Mouse (Mus musculus): ENCODE results near the gene Snrpd2.

DNA sequence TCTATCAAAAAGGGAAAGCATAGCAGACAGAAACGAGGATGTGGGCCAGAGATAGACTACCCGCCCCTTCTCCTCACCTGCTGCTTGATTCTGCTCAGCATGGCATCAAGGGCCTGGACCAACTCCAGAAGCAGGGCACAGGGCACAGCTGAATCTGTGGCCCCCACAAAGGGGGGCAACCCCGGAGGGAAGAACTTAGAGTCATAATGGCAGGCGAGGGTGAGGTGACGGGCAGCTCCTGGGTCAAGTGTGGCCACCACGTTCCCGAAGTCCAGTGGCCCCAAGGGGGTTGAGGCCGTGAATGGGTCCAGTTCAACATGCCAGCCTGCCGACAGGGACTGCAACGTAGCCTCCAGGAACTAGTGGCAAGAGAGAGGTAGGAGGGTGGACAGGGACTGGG lies 2.7 kb upstream of the Snrpd2 start:
- no peak for TF ChIP-seq MAX (IDR thresholded peaks at IDR 0.05; ENCODE audit: low read depth)
- no peak for TF ChIP-seq POLR2A (IDR thresholded peaks at IDR 0.05; ENCODE audit: insufficient read length, low read depth)
- TF ChIP-seq TCF12 (IDR thresholded peaks at IDR 0.05; ENCODE audit: insufficient read depth, poor library complexity, severe bottlenecking) = no peak
- no peak for TF ChIP-seq USF1 (IDR thresholded peaks at IDR 0.05; ENCODE audit: low read depth)
- TF ChIP-seq E2F4 (IDR thresholded peaks at IDR 0.05; ENCODE audit: insufficient read depth) = no peak
- no peak for TF ChIP-seq POLR2AphosphoS2 (IDR thresholded peaks at IDR 0.05; ENCODE audit: insufficient read length, low read depth)

Measured in myocyte (in vitro differentiated cells).